Mouse (Mus musculus): ENCODE data around the gene Arhgef3. TPM values are rescaled to one million over a fixed set of nuclear protein-coding genes. Genes with fewer than 3 reads are reported as not detected.

Arhgef3 gene
- polyA plus RNA-seq, 1 experiment from 2014 or later, result 13.6 TPM

DNA sequence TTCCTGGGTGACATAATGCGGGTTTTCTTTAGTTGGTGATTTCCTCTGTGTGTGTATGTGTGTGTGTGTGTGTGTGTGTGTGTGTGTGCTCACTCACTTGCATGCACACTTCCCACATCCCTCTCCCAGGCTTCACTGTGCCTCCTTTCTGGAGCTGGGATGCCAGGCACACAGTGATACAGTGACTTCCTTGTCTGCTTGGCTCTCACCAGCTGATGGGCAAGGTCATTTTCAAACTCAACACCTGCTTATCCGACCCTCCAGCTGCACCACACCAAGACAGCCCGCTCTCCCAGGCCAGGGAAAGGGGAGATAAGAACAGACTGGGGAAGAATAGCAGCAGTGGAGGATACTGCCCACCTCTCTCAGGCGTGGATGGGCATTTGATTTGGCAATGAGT lies 52.5 kb downstream of the Arhgef3 start:
- Histone ChIP-seq H3K4me2 (no peak overlapping the region), H3K9me3 (replicated peaks) (no peaks in the 10 kb centered on the region), H3K27ac (replicated peaks) (peak overlapping the region; percentile 82), H3K4me1 (peaks cover 14% of the 10 kb centered on the region; the same call in 1 of the 2 replicates), H3K27me3 (replicated peaks) (no peaks in the 10 kb centered on the region), H3K36me3 (no peaks in the 10 kb centered on the region), H3K4me3 (replicated peaks) (no peak overlapping the region), H3K9ac (replicated peaks) (no peak overlapping the region)
- ATAC-seq (ENCODE audit: low FRiP score), result peak; percentile 86
- WGBS, result 69% methylated on average over 4 of the region's 4 CpGs

DNA sequence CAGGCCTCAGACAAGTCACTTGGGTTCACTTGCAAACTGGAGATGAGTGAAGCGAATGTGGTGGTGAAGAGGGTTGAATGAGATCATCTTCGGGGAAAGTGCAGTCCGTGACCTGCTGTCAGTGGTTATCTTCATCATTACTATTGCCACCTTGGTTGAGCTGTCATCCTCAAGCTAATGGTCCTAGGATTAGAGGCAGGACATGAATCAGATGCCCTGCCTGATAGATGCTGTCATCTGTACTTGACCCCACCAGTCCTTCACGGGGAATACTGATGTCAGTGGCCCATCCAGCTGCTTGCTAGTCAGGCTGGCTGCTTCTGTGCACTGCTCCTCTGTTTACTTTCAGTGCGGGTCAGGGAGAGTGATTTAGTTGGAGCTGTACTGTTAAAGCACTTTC lies 53.7 kb downstream of the Arhgef3 start:
- no peaks in the 10 kb centered on the region for H3K36me3 ChIP-seq
- no peaks in the 10 kb centered on the region for H3K27me3 ChIP-seq (replicated peaks)
- no peak overlapping the region for H3K4me3 ChIP-seq (replicated peaks)
- WGBS, result 88% methylated on average over 5 of the region's 5 CpGs
- no peak for ATAC-seq (ENCODE audit: low FRiP score)
- H3K9me3 ChIP-seq (replicated peaks), result no peaks in the 10 kb centered on the region
- peaks cover 17% of the 10 kb centered on the region; the same call in 1 of the 2 replicates for H3K4me1 ChIP-seq
- no peak overlapping the region for H3K9ac ChIP-seq (replicated peaks)
- H3K27ac ChIP-seq (replicated peaks), result no peak overlapping the region
- no peak overlapping the region for H3K4me2 ChIP-seq

DNA sequence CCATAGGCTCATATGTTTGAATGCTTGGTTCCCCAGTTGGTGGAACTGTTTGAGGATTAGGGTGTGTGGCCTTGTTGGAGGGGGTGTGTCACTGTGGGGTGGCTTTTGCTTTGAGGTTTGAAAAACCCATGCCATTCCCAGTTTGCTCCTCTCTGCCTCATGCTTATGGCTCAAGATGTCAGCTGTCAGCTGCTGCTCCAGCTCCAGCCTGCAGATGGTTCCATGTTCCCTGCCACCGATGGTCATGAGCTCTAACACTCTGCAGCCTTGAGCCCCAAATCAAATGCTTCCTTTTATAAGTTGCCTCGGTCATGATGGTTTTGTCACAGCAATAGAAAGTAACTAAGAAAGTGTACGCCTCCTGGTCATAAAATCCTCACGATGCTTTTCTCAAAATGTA lies 54.6 kb downstream of the Arhgef3 start:
- Histone ChIP-seq H3K9me3 (replicated peaks) (no peaks in the 10 kb centered on the region), H3K4me2 (no peak overlapping the region), H3K36me3 (no peaks in the 10 kb centered on the region), H3K27me3 (replicated peaks) (no peaks in the 10 kb centered on the region), H3K4me1 (peaks cover 18% of the 10 kb centered on the region; the same call in 1 of the 2 replicates), H3K27ac (replicated peaks) (no peak overlapping the region), H3K9ac (replicated peaks) (no peak overlapping the region), H3K4me3 (replicated peaks) (no peak overlapping the region)
- ATAC-seq (ENCODE audit: low FRiP score), result no peak
- 86% methylated on average over 4 of the region's 4 CpGs for WGBS

DNA sequence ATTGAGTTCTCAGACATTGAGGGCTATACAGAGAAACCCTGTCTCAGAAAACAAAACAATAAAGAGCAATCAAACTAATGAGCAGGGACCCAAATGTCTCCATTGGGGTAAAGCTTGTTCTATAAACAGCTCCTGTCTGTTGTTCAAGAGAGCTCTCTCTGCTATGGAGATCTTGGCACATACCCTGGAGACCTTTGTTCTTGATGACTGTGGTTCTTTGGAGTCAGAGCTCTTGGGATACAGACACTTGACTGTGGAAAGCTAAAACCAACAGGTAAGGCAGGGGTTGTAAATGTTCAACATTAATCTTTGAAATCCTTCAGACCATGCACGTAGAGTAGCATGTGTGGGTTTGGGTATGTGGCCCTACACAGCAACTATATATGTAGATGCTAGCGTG lies 55.7 kb downstream of the Arhgef3 start:
- H3K9me3 ChIP-seq (replicated peaks), result no peaks in the 10 kb centered on the region
- no peak overlapping the region for H3K4me2 ChIP-seq
- WGBS, result 98% methylated on average over 2 of the region's 2 CpGs
- peaks cover 18% of the 10 kb centered on the region; the same call in 1 of the 2 replicates for H3K4me1 ChIP-seq
- H3K27ac ChIP-seq (replicated peaks), result no peak overlapping the region
- no peak for ATAC-seq (ENCODE audit: low FRiP score)
- H3K36me3 ChIP-seq, result no peaks in the 10 kb centered on the region
- no peak overlapping the region for H3K9ac ChIP-seq (replicated peaks)
- H3K27me3 ChIP-seq (replicated peaks), result no peaks in the 10 kb centered on the region
- H3K4me3 ChIP-seq (replicated peaks), result no peak overlapping the region

DNA sequence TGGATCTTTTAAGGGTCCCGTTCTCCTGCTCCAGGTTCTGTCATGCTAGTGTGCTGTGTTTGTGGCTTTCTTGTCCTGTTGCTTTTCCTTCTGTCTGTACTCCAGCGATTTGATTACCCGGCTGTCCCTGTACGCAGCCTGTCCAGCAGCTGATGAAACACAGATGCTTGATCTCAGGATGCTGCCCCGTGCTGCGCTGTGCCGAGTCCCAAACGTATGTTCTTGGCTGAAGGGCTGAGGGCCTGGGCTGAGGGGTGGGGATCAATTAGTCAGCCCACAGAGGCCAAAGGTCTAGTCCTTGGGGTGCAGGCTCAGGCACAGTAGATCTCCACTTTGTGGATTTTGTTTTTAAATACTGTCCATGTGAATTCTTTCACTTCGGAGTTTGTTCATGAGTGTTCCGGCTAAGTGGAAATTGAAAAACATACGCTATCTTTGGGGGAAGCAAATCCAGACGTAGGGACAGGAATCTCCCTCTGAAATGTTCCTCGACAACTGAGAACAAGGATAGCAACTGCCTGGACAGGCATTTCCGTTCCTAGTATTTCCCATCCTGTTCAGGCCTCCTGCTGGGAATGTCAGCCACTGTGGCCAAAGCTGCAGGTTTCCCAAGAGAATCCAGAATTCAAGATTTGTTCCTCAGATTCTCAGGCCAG lies 56.6 kb downstream of the Arhgef3 start:
- H3K27ac ChIP-seq (replicated peaks), result no peak overlapping the region
- H3K4me3 ChIP-seq (replicated peaks), result no peak overlapping the region
- H3K9me3 ChIP-seq (replicated peaks), result no peaks in the 10 kb centered on the region
- peaks cover 18% of the 10 kb centered on the region; the same call in 1 of the 2 replicates for H3K4me1 ChIP-seq
- H3K27me3 ChIP-seq (replicated peaks), result no peaks in the 10 kb centered on the region
- WGBS, result 81% methylated on average over 14 of the region's 14 CpGs
- no peaks in the 10 kb centered on the region for H3K36me3 ChIP-seq
- no peak overlapping the region for H3K4me2 ChIP-seq
- ATAC-seq (ENCODE audit: low FRiP score), result no peak
- no peak overlapping the region for H3K9ac ChIP-seq (replicated peaks)

DNA sequence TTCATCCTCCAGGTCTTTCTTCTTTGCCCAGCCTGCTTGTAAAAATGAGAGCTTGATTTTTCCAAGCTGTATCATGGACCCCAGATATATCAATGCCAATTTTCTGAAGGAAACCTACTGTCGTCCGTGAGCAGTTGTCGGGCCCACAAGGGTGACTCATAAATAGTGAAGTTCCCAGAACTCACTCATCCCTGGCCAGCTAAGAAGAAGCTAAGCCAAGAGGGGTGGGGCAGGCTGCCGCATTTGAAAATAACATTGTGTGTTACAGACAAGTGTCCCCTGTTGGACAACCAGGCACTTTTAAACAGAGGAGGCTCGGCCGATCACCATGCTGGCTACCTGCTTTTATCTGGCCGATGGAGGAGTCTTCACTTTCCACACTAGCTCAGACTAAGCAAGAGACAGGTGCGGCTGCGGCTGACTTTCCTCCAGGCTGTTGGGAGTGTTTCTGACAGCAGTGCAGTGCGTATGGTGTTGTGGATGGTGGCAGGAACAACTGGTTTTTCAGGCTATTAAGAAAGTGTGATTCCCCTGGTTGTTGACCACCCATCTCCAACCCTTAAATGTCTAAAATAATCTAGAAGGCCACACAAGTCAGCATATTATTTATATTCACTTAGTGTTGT lies 58.6 kb downstream of the Arhgef3 start:
- 88% methylated on average over 10 of the region's 10 CpGs for WGBS
- no peak for ATAC-seq (ENCODE audit: low FRiP score)
- Histone ChIP-seq H3K9ac (replicated peaks) (no peak overlapping the region), H3K9me3 (replicated peaks) (no peaks in the 10 kb centered on the region), H3K27ac (replicated peaks) (no peak overlapping the region), H3K4me1 (peaks cover 15% of the 10 kb centered on the region), H3K27me3 (replicated peaks) (no peaks in the 10 kb centered on the region), H3K4me3 (replicated peaks) (no peak overlapping the region), H3K36me3 (no peaks in the 10 kb centered on the region), H3K4me2 (no peak overlapping the region)

DNA sequence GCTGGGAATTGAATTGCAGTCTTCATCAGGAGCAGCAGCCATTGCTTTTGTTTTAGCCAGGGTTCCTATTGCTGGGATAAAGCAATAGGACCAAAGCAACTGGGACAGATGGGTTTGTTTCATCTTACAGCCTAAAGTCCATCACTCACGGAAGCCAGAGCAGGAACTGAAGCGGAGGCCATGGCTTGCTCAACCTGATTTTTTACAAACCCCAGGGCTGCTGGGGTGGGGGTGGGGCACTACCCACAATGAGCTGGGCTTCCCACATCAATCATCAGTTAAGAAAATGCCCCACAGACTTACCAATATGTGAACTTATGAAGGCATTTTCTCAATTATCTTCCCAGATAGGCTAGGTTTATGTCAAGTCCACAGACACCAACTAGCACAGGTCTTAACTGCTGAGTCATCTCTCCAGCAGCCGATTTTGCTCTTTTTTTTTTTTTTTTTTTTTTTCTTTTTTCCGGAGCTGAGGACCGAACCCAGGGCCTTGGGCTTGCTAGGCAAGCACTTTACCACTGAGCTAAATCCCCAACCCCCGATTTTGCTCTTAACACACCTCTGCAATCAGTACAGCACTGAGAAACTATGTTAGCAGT lies 59.6 kb downstream of the Arhgef3 start:
- 81% methylated on average over 6 of the region's 6 CpGs for WGBS
- ATAC-seq (ENCODE audit: low FRiP score), result no peak
- no peaks in the 10 kb centered on the region for H3K27me3 ChIP-seq (replicated peaks)

DNA sequence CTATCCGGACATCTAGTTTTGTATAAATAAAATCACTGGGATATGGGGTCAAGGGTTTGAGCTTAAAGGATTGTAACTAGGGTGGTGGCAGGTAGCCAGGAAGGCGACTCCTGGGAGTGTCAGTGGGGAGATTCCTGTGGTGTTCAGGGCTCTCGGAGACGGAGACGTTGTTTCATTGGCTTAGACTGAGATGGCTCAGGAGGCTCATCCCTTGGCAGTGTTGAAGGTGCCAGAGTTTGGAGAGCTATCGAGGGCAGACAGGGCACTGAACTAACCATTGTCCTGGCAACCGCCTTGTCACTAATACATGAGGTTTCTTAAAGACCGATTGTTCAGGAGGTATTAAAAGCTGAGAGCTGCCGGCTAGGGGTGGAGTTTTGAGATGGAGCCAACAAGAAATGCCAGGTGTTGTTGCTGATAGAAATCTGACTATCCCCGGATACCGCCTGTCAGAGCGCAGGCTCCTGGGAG lies 60.2 kb downstream of the Arhgef3 start:
- Histone ChIP-seq H3K4me1 (peaks cover 20% of the 10 kb centered on the region), H3K4me3 (replicated peaks) (no peak overlapping the region), H3K9me3 (replicated peaks) (no peaks in the 10 kb centered on the region), H3K36me3 (no peaks in the 10 kb centered on the region), H3K4me2 (no peak overlapping the region), H3K9ac (replicated peaks) (no peak overlapping the region), H3K27ac (replicated peaks) (no peak overlapping the region), H3K27me3 (replicated peaks) (no peaks in the 10 kb centered on the region)
- ATAC-seq (ENCODE audit: low FRiP score), result no peak
- 66% methylated on average over 12 of the region's 12 CpGs for WGBS

More for the DNA sequence above, 59.6 kb downstream of the Arhgef3 start:
- no peaks in the 10 kb centered on the region for H3K36me3 ChIP-seq
- no peaks in the 10 kb centered on the region for H3K9me3 ChIP-seq (replicated peaks)
- no peak overlapping the region for H3K4me2 ChIP-seq
- no peak overlapping the region for H3K9ac ChIP-seq (replicated peaks)
- H3K27ac ChIP-seq (replicated peaks), result no peak overlapping the region
- no peak overlapping the region for H3K4me3 ChIP-seq (replicated peaks)
- peaks cover 20% of the 10 kb centered on the region for H3K4me1 ChIP-seq

DNA sequence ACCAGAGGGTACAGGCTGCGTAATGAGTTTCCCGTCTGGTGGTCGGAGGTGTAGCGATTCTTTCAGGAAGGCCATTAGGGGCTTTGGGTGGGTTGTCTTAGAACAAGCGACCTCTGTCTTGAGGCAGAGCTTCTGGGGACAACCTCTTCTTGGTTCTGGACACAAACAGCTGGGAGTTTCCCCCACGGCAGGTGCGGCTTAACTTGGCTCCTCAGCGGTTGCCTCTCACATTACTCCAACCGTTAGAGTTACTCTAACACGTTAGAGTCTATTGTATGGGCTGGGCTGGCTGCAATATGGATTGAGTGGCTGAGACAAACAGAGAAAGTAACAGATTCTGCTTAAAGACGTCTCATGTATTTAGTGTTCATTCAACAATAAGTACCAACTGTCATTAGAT lies 60.6 kb downstream of the Arhgef3 start:
- ATAC-seq (ENCODE audit: low FRiP score), result no peak
- no peak overlapping the region for H3K4me2 ChIP-seq
- WGBS, result 82% methylated on average over 11 of the region's 11 CpGs
- no peak overlapping the region for H3K4me3 ChIP-seq (replicated peaks)
- peaks cover 18% of the 10 kb centered on the region for H3K4me1 ChIP-seq
- no peaks in the 10 kb centered on the region for H3K27me3 ChIP-seq (replicated peaks)
- no peaks in the 10 kb centered on the region for H3K36me3 ChIP-seq
- H3K9me3 ChIP-seq (replicated peaks), result no peaks in the 10 kb centered on the region
- no peak overlapping the region for H3K9ac ChIP-seq (replicated peaks)
- H3K27ac ChIP-seq (replicated peaks), result no peak overlapping the region

DNA sequence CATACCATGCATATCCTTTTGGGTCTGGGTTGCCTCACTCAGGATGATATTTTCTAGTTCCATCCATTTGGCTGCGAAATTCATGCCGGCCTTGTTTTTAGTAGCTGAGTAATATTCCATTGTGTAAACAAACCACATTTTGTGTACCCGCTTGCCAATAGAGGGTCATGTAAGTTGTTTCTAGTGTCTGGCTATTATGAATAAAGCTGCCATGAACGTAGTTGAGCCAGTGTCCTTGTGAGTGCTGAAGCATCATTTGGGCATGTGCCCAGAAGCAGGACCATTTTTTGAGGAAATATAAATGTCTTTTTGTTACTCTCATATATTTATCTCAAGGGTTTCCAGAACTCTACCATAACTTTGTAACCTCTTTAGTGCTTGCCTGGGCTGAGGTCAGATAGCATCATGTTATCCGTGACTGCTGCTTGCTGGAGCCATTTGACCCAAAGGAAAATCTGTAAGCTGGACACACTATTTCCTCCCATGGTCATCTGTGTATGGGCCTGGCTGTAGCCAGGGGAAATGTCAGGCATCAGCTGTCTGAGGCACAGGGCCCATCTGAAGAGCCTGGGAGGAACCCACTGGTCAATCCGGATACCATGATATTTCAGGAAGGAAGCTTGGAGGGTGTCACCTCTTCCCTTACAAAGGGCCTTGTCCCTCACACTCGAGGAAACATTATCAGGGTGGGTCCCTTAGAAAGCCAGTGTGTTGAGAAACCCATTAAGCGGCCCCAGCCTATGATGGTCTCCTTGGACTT lies 63.3 kb downstream of the Arhgef3 start:
- ATAC-seq (ENCODE audit: low FRiP score), result no peak
- Histone ChIP-seq H3K27ac (replicated peaks) (no peak overlapping the region), H3K4me2 (no peak overlapping the region), H3K9ac (replicated peaks) (no peak overlapping the region), H3K9me3 (replicated peaks) (no peaks in the 10 kb centered on the region), H3K4me3 (replicated peaks) (no peak overlapping the region), H3K27me3 (replicated peaks) (no peaks in the 10 kb centered on the region), H3K36me3 (no peaks in the 10 kb centered on the region), H3K4me1 (peaks cover 12% of the 10 kb centered on the region)
- 89% methylated on average over 8 of the region's 8 CpGs for WGBS

DNA sequence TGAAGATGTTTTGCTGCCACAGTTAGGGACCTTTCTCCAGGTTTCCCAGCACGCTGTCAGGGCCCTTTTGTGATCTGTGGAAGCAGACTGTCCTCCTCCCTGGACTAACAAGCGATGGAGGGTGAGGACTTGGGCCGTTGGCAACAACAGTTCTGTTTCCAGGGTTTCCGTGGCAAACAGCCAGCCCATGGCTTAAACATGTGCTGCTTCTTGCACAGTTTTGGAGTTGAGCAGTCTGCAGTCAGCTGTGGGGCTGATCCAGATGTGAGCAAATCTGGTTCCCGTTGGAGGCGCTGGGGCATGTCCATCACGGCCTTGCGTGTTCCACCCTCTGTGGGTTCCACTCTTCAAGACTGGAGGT lies 63.8 kb downstream of the Arhgef3 start:
- Histone ChIP-seq H3K4me2 (no peak overlapping the region), H3K9ac (replicated peaks) (no peak overlapping the region), H3K27ac (replicated peaks) (no peak overlapping the region), H3K27me3 (replicated peaks) (no peaks in the 10 kb centered on the region), H3K36me3 (no peaks in the 10 kb centered on the region), H3K4me3 (replicated peaks) (no peak overlapping the region), H3K9me3 (replicated peaks) (no peaks in the 10 kb centered on the region), H3K4me1 (peaks cover 13% of the 10 kb centered on the region)
- ATAC-seq (ENCODE audit: low FRiP score), result no peak
- 74% methylated on average over 8 of the region's 8 CpGs for WGBS
